Mouse (Mus musculus) limb, embryonic 11.5 days (tissue): Measurements from ENCODE around the gene Chka. TPM values are rescaled to one million over a fixed set of nuclear protein-coding genes. Genes with fewer than 3 reads are reported as not detected.

Source experiments
- ATAC-seq: fragments of 200-750 bp; cut with Nextera tagmentation; 2 replicates; pipeline ENCODE4 v1.8.0; 2017; ENCODE audit warnings: low read depth; ENCODE audit not compliant: insufficient number of reproducible peaks, low FRiP score, low TSS enrichment
- DNase-seq: peaks from one replicate; pipeline ENCODE4 v3.0.0-alpha.2; 2015; ENCODE audit warnings: low spot score
- H3K27ac ChIP-seq: fragments of 300-500 bp; sonication (generic); replicated peaks from 2 replicates; pipeline ENCODE4 v1.5.1; 2014; ENCODE audit warnings: low read depth, mild to moderate bottlenecking, low read length
- H3K27me3 ChIP-seq: fragments of 300-500 bp; sonication (generic); 2 replicates; pipeline ENCODE4 v1.6.1; 2014; ENCODE audit warnings: mild to moderate bottlenecking, low read length, mixed read lengths; ENCODE audit not compliant: control insufficient read depth, insufficient read depth
- H3K36me3 ChIP-seq: fragments of 300-500 bp; sonication (generic); 2 replicates; pipeline ENCODE4 v1.6.1; 2014; ENCODE audit warnings: mild to moderate bottlenecking, low read length, moderate library complexity, mixed read lengths; ENCODE audit not compliant: control insufficient read depth, insufficient read depth
- H3K4me1 ChIP-seq: fragments of 300-500 bp; sonication (generic); 2 replicates; pipeline ENCODE4 v1.6.1; 2014; ENCODE audit warnings: low read length, mixed read lengths; ENCODE audit not compliant: control insufficient read depth, insufficient read depth
- H3K4me2 ChIP-seq: fragments of 300-500 bp; sonication (generic); 2 replicates; pipeline ENCODE4 v1.6.1; 2014; ENCODE audit warnings: low read depth, mild to moderate bottlenecking, moderate library complexity; ENCODE audit not compliant: severe bottlenecking
- H3K4me3 ChIP-seq: fragments of 300-500 bp; sonication (generic); 2 replicates; pipeline ENCODE4 v1.5.1; 2014; ENCODE audit warnings: low read depth, low read length
- H3K9ac ChIP-seq: fragments of 300-500 bp; sonication (generic); 2 replicates; pipeline ENCODE4 v1.6.1; 2014; ENCODE audit warnings: mild to moderate bottlenecking, low read length
- H3K9me3 ChIP-seq: fragments of 300-500 bp; sonication (generic); 2 replicates; pipeline ENCODE4 v1.6.1; 2016; ENCODE audit warnings: low read length; ENCODE audit not compliant: control insufficient read depth
- WGBS: fragments of 180-500 bp; shearing (Covaris S2); extraction: QIAGEN DNeasy Blood & Tissue Kit; methylation state at CpG from one replicate; pipeline ENCODE4 v1.1.7; 2014; 5-methylcytosine and 5-hydroxymethylcytosine counted together
- polyA plus RNA-seq: library from polyadenylated mRNA; unstranded; fragments of >200 nt; fragmentation: Nextera tagmentation; extraction: Ambion mirVana; gene quantifications from 2 replicates; pipeline ENCODE4 v1.2.1, GENCODE M21; 2014

Chka gene
- polyA plus RNA-seq, 1 experiment from 2014 or later, result 47.3 TPM

DNA sequence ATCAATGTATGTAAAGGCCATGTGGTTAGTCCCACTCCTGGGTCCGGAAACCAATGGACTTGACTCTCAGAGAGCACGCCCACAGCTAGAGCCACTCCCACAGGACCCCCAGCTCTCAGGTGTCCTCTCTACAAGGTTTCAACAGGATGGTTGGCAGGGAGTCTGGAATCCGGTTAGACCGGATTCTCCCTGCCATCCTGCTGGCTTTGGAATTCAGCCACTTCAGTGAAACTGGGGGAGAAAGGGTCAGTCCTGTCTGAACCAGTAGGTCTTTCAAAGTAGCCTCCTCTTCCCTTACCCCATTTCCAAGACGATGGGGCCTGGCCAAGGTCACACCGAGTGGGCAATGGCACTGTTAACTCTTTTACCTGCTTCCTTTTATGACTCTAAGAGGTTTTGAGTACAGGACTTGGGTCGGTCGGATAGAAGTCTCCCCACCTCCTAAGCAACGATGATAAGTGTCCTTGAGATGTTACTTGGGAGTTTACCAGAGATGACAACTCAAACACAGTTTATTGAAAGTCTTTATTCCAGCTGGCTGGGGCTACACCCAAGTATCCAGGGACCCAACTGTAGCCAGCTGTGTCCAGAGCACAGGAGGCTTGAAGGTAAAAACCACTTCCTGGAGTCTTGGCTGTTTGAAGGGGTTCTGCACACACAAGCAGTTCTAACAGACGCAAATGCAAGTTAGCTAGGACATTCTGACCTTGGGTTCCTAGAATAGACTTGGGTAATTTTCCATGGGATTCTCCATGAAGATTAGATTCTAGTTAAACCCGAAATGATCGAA, 9.0 kb upstream of the Chka start:
- Histone ChIP-seq H3K9me3 (no peaks in the 10 kb centered on the region), H3K4me3 (no peak overlapping the region), H3K36me3 (no peaks in the 10 kb centered on the region), H3K27me3 (no peaks in the 10 kb centered on the region), H3K4me2 (no peak overlapping the region), H3K4me1 (no peaks in the 10 kb centered on the region), H3K27ac (no peak overlapping the region), H3K9ac (no peak overlapping the region)
- ATAC-seq (no peak), DNase-seq (no peak)
- 48% methylated on average over 12 of the region's 12 CpGs for WGBS

- 81% methylated on average over 2 of the region's 2 CpGs for WGBS
- Histone ChIP-seq H3K4me1 (no peaks in the 10 kb centered on the region), H3K27me3 (no peaks in the 10 kb centered on the region), H3K4me2 (no peak overlapping the region), H3K4me3 (no peak overlapping the region), H3K9me3 (no peaks in the 10 kb centered on the region), H3K9ac (no peak overlapping the region), H3K36me3 (no peaks in the 10 kb centered on the region), H3K27ac (no peak overlapping the region)
- ATAC-seq, result no peak
- DNase-seq, result no peak
Observed at GRCm38 (mm10) chr19:3843629-3844028, 7.9 kb upstream of the Chka start.

GRCm38 (mm10) chr19:3844836-3845235, 6.7 kb upstream of the Chka start:
- H3K27me3 ChIP-seq, result no peaks in the 10 kb centered on the region
- H3K4me1 ChIP-seq, result no peaks in the 10 kb centered on the region
- H3K4me2 ChIP-seq, result no peak overlapping the region
- WGBS, result 92% methylated on average over 1 of the region's 1 CpGs
- no peaks in the 10 kb centered on the region for H3K36me3 ChIP-seq
- no peak for ATAC-seq
- no peak overlapping the region for H3K27ac ChIP-seq
- no peak overlapping the region for H3K9ac ChIP-seq
- H3K4me3 ChIP-seq, result no peak overlapping the region
- no peak for DNase-seq
- H3K9me3 ChIP-seq, result no peaks in the 10 kb centered on the region

DNA sequence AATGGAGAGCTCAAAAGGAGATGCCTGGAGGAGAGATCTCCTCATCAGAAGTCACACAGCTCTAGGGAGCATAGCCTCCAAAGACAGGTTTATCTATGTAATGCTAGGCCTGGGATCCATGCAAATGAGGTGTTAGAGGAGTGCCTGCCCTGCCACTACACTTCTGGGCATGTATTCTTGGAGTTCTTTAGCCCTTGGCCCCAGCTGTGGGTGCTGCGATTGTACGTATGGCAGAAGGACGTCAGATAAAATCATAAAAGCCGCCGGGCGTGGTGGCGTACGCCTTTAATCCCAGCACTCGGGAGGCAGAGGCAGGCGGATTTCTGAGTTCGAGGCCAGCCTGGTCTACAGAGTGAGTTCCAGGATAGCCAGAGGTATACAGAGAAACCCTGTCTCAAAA, 6.2 kb upstream of the Chka start:
- Histone ChIP-seq H3K4me1 (no peaks in the 10 kb centered on the region), H3K27me3 (no peaks in the 10 kb centered on the region), H3K9ac (no peak overlapping the region), H3K9me3 (no peaks in the 10 kb centered on the region), H3K4me3 (no peak overlapping the region), H3K4me2 (no peak overlapping the region), H3K36me3 (no peaks in the 10 kb centered on the region), H3K27ac (no peak overlapping the region)
- ATAC-seq (no peak), DNase-seq (no peak)
- WGBS, result 88% methylated on average over 11 of the region's 11 CpGs

DNA sequence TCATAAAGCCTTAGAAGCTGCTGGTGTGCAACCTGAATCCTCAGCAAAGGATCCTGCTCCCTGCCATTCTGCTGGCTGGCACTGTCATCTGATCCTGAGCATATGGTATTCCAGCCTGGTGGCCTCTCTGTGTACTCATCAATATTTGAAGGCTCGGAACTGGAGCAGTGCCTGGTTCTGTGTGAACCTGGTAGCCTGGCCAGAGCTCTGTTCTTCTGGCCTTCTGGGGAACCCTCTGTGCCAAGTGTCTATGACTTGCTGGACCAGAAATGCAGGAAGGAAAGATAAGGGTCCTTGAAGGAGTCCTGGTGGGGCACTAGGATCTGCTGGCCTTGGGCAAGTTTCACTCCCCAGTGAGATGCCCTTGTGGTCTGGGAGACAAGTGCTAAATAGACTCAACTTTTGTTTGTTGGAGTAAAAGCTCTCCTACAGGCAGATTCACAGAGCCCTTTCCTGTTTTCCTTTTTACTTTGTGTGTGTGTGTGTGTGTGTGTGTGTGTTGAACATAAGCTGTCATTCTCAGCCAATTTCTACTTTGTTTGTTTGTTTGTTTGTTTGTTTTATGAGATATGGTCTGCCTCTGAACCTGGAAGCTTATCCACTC, 5.7 kb upstream of the Chka start:
- peaks cover 3% of the 10 kb centered on the region; the same call in 1 of the 2 replicates for H3K4me1 ChIP-seq
- no peak for ATAC-seq
- no peaks in the 10 kb centered on the region for H3K27me3 ChIP-seq
- H3K4me3 ChIP-seq, result no peak overlapping the region
- H3K27ac ChIP-seq, result no peak overlapping the region
- no peaks in the 10 kb centered on the region for H3K36me3 ChIP-seq
- no peaks in the 10 kb centered on the region for H3K9me3 ChIP-seq
- no peak for DNase-seq
- WGBS, result 71% methylated on average over 1 of the region's 1 CpGs
- H3K9ac ChIP-seq, result no peak overlapping the region
- no peak overlapping the region for H3K4me2 ChIP-seq

DNA sequence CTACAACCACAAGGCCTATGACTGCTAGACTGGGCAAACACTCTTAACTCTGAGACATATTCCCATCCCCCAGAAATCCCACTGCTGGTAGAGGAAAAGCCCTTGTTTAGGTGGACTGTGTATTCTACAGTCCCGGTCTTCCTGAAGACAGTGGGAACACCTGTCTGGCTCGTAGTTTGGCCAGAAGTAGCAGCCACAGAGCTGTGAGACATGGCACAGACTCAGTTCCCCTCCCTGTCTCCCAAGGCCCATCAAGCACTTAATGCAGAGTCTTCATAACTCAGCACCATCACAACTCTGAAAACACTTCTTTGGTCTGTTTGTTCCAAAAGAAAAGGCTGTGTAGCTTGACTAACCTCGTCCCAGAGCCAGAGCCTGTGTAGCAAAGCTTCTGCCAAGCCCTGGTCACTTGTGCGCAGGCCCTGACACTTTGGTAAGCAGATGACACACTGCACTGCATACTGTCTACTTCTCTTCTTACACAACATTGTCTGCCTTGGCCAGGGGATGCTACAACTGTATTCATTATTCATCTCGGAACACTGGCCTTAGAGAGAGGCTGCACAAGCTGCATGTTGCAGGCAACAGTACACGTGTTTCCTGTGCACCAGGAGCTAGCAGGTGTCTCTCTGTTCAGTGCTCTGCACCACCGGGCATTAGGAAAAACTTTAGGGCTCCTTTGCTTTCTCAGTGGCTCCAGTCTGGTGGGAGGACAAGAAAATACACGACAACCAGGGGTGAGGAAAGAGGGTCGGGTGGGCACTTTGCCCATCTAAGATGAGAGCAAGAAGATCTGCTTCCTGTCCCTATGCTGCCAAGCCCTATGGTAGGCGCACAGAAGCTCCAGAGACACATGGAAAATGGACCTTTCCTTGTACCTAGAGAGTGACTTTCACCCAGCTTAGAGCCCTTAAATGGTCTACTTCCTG, 4.6 kb upstream of the Chka start:
- no peak for ATAC-seq
- no peaks in the 10 kb centered on the region for H3K27me3 ChIP-seq
- no peaks in the 10 kb centered on the region for H3K36me3 ChIP-seq
- H3K4me3 ChIP-seq, result no peak overlapping the region
- no peak overlapping the region for H3K4me2 ChIP-seq
- H3K9me3 ChIP-seq, result no peaks in the 10 kb centered on the region
- WGBS, result 81% methylated on average over 10 of the region's 10 CpGs
- H3K9ac ChIP-seq, result no peak overlapping the region
- no peak for DNase-seq
- H3K27ac ChIP-seq, result no peak overlapping the region
- peaks cover 6% of the 10 kb centered on the region; the same call in 1 of the 2 replicates for H3K4me1 ChIP-seq

- DNase-seq, result no peak
- Histone ChIP-seq H3K4me3 (no peak overlapping the region), H3K27ac (no peak overlapping the region), H3K36me3 (no peaks in the 10 kb centered on the region), H3K4me1 (peaks cover 6% of the 10 kb centered on the region; the same call in 1 of the 2 replicates), H3K9ac (no peak overlapping the region), H3K27me3 (no peaks in the 10 kb centered on the region), H3K4me2 (no peak overlapping the region), H3K9me3 (no peaks in the 10 kb centered on the region)
- WGBS, result 88% methylated on average over 5 of the region's 5 CpGs
- ATAC-seq, result no peak
Observed at GRCm38 (mm10) chr19:3847711-3848110, 3.9 kb upstream of the Chka start.

DNA sequence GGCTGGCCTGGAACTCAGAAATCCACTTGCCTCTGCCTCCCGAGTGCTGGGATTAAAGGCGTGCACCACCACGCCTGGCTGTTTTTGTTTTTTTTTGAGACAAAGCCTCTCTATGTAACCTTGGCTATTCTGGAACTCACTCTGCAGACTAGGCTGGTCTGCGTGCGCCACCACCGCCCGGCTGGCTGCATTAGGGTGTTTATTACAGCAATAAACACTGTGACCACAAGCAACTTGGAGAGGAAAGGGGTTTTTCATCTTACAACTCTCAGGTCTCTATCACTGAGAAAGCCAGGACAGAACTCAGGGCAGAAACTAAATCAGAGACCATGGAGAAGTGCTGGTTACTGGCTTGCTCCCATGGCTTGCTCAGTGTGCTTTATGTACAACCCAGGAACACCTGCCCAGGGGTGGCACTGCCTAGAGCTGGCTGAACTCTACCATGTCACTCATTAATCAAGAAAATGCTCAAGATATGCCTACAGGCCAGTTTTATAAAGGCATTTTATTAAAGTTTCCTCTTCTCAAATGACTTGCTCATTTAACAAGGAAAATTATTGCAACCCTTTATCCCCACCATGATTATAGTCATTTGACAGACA, 3.3 kb upstream of the Chka start:
- Histone ChIP-seq H3K27me3 (no peaks in the 10 kb centered on the region), H3K4me3 (no peak overlapping the region), H3K9me3 (no peaks in the 10 kb centered on the region), H3K4me2 (no peak overlapping the region), H3K27ac (no peak overlapping the region), H3K36me3 (no peaks in the 10 kb centered on the region), H3K4me1 (peaks cover 6% of the 10 kb centered on the region; the same call in 1 of the 2 replicates), H3K9ac (no peak overlapping the region)
- DNase-seq (peak; percentile 51), ATAC-seq (no peak)
- 38% methylated on average over 7 of the region's 7 CpGs for WGBS
